In genomic region chr8:70831517-70831916, GRCm38 (mm10) we compare ENCODE assay signal across 34 mouse cellular contexts. TPM values are rescaled to one million over a fixed set of nuclear protein-coding genes. Genes with fewer than 3 reads are reported as not detected.
DNase-seq lines count a peak whose midpoint lies in the region; ATAC-seq and TF ChIP-seq lines count a peak whose summit lies in the region.
"Had no signal": no experiment of that assay in that cellular context is flagged by ENCODE, and none has a peak within 500 bp of the region (broad histone marks: within the 10 kb centered on the region; RNA-seq: fewer than 3 reads in every experiment).

No protein-coding gene starts in this region.

- no peak for ATAC-seq in megakaryocyte, adult 5-6 weeks (ENCODE audit: poor library complexity, severe bottlenecking)
- ATAC-seq in erythroblast, adult 5-6 weeks (replicated peaks; ENCODE audit: low FRiP score, poor library complexity, severe bottlenecking) = no peak
- ATAC-seq: CD4-positive, CD25-positive, alpha-beta regulatory T cell, adult 4 months; forebrain, embryonic 13.5 days; inflammation-experienced regulatory T-cells, adult 6 months had no signal

- peaks cover 6% of the 10 kb centered on the region for H3K9me3 ChIP-seq in megakaryocyte, embryonic 14.5 days
- H3K9me3 ChIP-seq: hindbrain, embryonic 15.5 days; kidney, embryonic 15.5 days; liver, embryonic 13.5 days had no signal

- intact Hi-C loops in gastrocnemius, adult 2 months (cut with DNase I) = no loop called here

- peaks cover 23% of the 10 kb centered on the region for H3K27me3 ChIP-seq in megakaryocyte, embryonic 14.5 days (replicated peaks)
- H3K27me3 ChIP-seq: embryonic facial prominence, embryonic 12.5 days; forebrain, embryonic 13.5 days; heart, embryonic 13.5 days; hindbrain, embryonic 15.5 days; kidney, embryonic 15.5 days; limb, embryonic 12.5 days; liver, embryonic 13.5 days; neural tube, embryonic 12.5 days had no signal

- peak; percentile 90 for DNase-seq in gastrocnemius, adult 2 months
- no peak for DNase-seq in gastrocnemius, postnatal 4 days (ENCODE audit: low spot score in 2 of 2)
- DNase-seq in gastrocnemius, postnatal 25 days = peak; percentile 87
- DNase-seq in adrenal gland, postnatal 25 days = no peak
- DNase-seq: adrenal gland, postnatal 14 days; cerebellum, adult 11-12 months; cerebellum, adult 9-11 months; embryo, embryonic 11 days; heart, adult 2 months; heart, postnatal 14 days; kidney, adult 11 months; kidney, postnatal 36 days; layer of hippocampus, adult 9-11 months; liver, embryonic 13.5 days; lung, adult 2 months; lung, postnatal 10 days; right cerebral cortex, adult 18-20 months; thymus, postnatal 4 days had no signal

- peaks cover 54% of the 10 kb centered on the region for H3K4me1 ChIP-seq in megakaryocyte, embryonic 14.5 days
- H3K4me1 ChIP-seq: hindbrain, embryonic 15.5 days had no signal

- no peak overlapping the region for H3K4me3 ChIP-seq in gastrocnemius, adult 2 months
- peak overlapping the region; percentile 18 for H3K4me3 ChIP-seq in megakaryocyte, embryonic 14.5 days (replicated peaks)
- H3K4me3 ChIP-seq: embryonic facial prominence, embryonic 12.5 days; forebrain, embryonic 13.5 days; heart, adult 2 months; heart, embryonic 13.5 days; hindbrain, embryonic 10.5 days; hindbrain, embryonic 15.5 days; kidney, embryonic 15.5 days; limb, embryonic 12.5 days; liver, embryonic 13.5 days; midbrain, embryonic 10.5 days; myocyte; neural tube, embryonic 12.5 days had no signal

- H3K27ac ChIP-seq in gastrocnemius, adult 2 months = peak overlapping the region; percentile 94
- H3K27ac ChIP-seq: embryonic facial prominence, embryonic 12.5 days; forebrain, embryonic 13.5 days; heart, embryonic 13.5 days; hindbrain, embryonic 15.5 days; kidney, embryonic 15.5 days; limb, embryonic 12.5 days; neural tube, embryonic 12.5 days had no signal

- TF ChIP-seq CTCF in gastrocnemius, adult 2 months (IDR thresholded peaks at IDR 0.05) = no peak

- peaks cover 29% of the 10 kb centered on the region for H3K36me3 ChIP-seq in megakaryocyte, embryonic 14.5 days (replicated peaks; ENCODE audit: low read length)
- H3K36me3 ChIP-seq: embryonic facial prominence, embryonic 12.5 days; hindbrain, embryonic 15.5 days had no signal

RNA-seq across cellular contexts. Expression of gene Arrdc2, which starts 8.0 kb away (rescaled TPM):
- total RNA-seq in gastrocnemius, adult 2 months (2021) = 100 to 1,000 TPM in 1 of 2 experiments, 10 to 100 TPM in 1; 66.5 to 182 TPM
- total RNA-seq in gastrocnemius, postnatal 4 days (2021) = 1 to 10 TPM; 3.9 to 7.0 TPM
- 30.6 and 35.6 TPM in 2 replicates for polyA plus RNA-seq in megakaryocyte, embryonic 14.5 days (2012; ENCODE audit: insufficient read depth, low replicate concordance)
- 9.0 and 11.0 TPM in 2 replicates for total RNA-seq in megakaryocyte, adult 5-6 weeks (2015)
- total RNA-seq in megakaryocyte, adult 5-6 weeks (2017) = 10.5 and 11.1 TPM in 2 replicates
- total RNA-seq in gastrocnemius, postnatal 25 days (2021) = 10 to 100 TPM; 21.7 to 39.3 TPM
- total RNA-seq in erythroblast, adult 5-6 weeks (2015; ENCODE audit: low replicate concordance) = 15.0 and 25.7 TPM in 2 replicates
- 18.1 and 30.8 TPM in 2 replicates for total RNA-seq in erythroblast, adult 5-6 weeks (2017; ENCODE audit: low replicate concordance)
- 10.6 and 14.4 TPM in 2 replicates for total RNA-seq in adrenal gland, postnatal 25 days (2021)

RNA-seq across cellular contexts. Expression of gene Il12rb1, which starts 23.3 kb away (rescaled TPM):
- not detected for total RNA-seq in gastrocnemius, adult 2 months (2021)
- total RNA-seq in gastrocnemius, postnatal 4 days (2021) = not detected
- 10.8 and 11.1 TPM in 2 replicates for polyA plus RNA-seq in megakaryocyte, embryonic 14.5 days (2012; ENCODE audit: insufficient read depth, low replicate concordance)
- 0.80 and 1.5 TPM in 2 replicates for total RNA-seq in megakaryocyte, adult 5-6 weeks (2015)
- total RNA-seq in megakaryocyte, adult 5-6 weeks (2017) = 0.07 and 1.7 TPM in 2 replicates
- not detected for total RNA-seq in gastrocnemius, postnatal 25 days (2021)
- not detected in 2 replicates for total RNA-seq in erythroblast, adult 5-6 weeks (2015; ENCODE audit: low replicate concordance)
- 0.14 and 0.51 TPM in 2 replicates for total RNA-seq in erythroblast, adult 5-6 weeks (2017; ENCODE audit: low replicate concordance)
- total RNA-seq in adrenal gland, postnatal 25 days (2021) = not detected in 2 replicates
- total RNA-seq: adrenal gland, postnatal 14 days; heart, adult 2 months; midbrain, postnatal 0 days had no signal
- polyA plus RNA-seq: embryonic facial prominence, embryonic 12.5 days; heart, embryonic 13.5 days; hindbrain, embryonic 10.5 days; hindbrain, embryonic 15.5 days; limb, embryonic 12.5 days; midbrain, postnatal 0 days; neural tube, embryonic 12.5 days had no signal

RNA-seq across cellular contexts. Expression of gene Mast3, which starts 26.7 kb away (rescaled TPM):
- total RNA-seq in gastrocnemius, adult 2 months (2021) = 1 to 10 TPM; 2.7 to 3.6 TPM
- 10 to 100 TPM; 12.3 to 14.6 TPM for total RNA-seq in gastrocnemius, postnatal 4 days (2021)
- polyA plus RNA-seq in megakaryocyte, embryonic 14.5 days (2012; ENCODE audit: insufficient read depth, low replicate concordance) = 370 and 778 TPM in 2 replicates
- total RNA-seq in megakaryocyte, adult 5-6 weeks (2015) = 56.2 and 65.4 TPM in 2 replicates
- 14.4 and 24.6 TPM in 2 replicates for total RNA-seq in megakaryocyte, adult 5-6 weeks (2017)
- total RNA-seq in gastrocnemius, postnatal 25 days (2021) = 1 to 10 TPM; 2.4 to 3.4 TPM
- total RNA-seq in erythroblast, adult 5-6 weeks (2015; ENCODE audit: low replicate concordance) = 21.7 and 29.2 TPM in 2 replicates
- 3.9 and 5.4 TPM in 2 replicates for total RNA-seq in erythroblast, adult 5-6 weeks (2017; ENCODE audit: low replicate concordance)
- 26.9 and 27.4 TPM in 2 replicates for total RNA-seq in adrenal gland, postnatal 25 days (2021)

RNA-seq across cellular contexts. Expression of gene Kcnn1, which starts 31.5 kb away (rescaled TPM):
- total RNA-seq in gastrocnemius, adult 2 months (2021) = 10 to 100 TPM; 18.1 to 21.5 TPM
- total RNA-seq in gastrocnemius, postnatal 4 days (2021) = 1 to 10 TPM; 1.7 to 1.8 TPM
- polyA plus RNA-seq in megakaryocyte, embryonic 14.5 days (2012; ENCODE audit: insufficient read depth, low replicate concordance) = 3.4 and 11.8 TPM in 2 replicates
- not detected in 2 replicates for total RNA-seq in megakaryocyte, adult 5-6 weeks (2015)
- 0.33 TPM in 1 of 2 replicates, not detected in the other for total RNA-seq in megakaryocyte, adult 5-6 weeks (2017)
- 10 to 100 TPM; 11.8 to 14.4 TPM for total RNA-seq in gastrocnemius, postnatal 25 days (2021)
- total RNA-seq in erythroblast, adult 5-6 weeks (2015; ENCODE audit: low replicate concordance) = not detected in 2 replicates
- not detected in 2 replicates for total RNA-seq in erythroblast, adult 5-6 weeks (2017; ENCODE audit: low replicate concordance)
- total RNA-seq in adrenal gland, postnatal 25 days (2021) = 2.2 and 3.3 TPM in 2 replicates
- polyA plus RNA-seq: CD4-positive, CD25-positive, alpha-beta regulatory T cell, adult 4 months; inflammation-experienced regulatory T-cells, adult 6 months had no signal

RNA-seq across cellular contexts. Expression of gene Ccdc124, which starts 42.2 kb away (rescaled TPM):
- total RNA-seq in gastrocnemius, adult 2 months (2021) = 10 to 100 TPM; 65.6 to 73.1 TPM
- total RNA-seq in gastrocnemius, postnatal 4 days (2021) = 10 to 100 TPM; 37.5 to 40.1 TPM
- 92.6 and 282 TPM in 2 replicates for polyA plus RNA-seq in megakaryocyte, embryonic 14.5 days (2012; ENCODE audit: insufficient read depth, low replicate concordance)
- total RNA-seq in megakaryocyte, adult 5-6 weeks (2015) = 32.7 and 38.9 TPM in 2 replicates
- total RNA-seq in megakaryocyte, adult 5-6 weeks (2017) = 36.8 and 47.6 TPM in 2 replicates
- total RNA-seq in gastrocnemius, postnatal 25 days (2021) = 10 to 100 TPM; 58.3 to 58.8 TPM
- total RNA-seq in erythroblast, adult 5-6 weeks (2015; ENCODE audit: low replicate concordance) = 12.3 and 14.2 TPM in 2 replicates
- 11.7 and 13.4 TPM in 2 replicates for total RNA-seq in erythroblast, adult 5-6 weeks (2017; ENCODE audit: low replicate concordance)
- 54.6 and 57.5 TPM in 2 replicates for total RNA-seq in adrenal gland, postnatal 25 days (2021)

Comparison
In these comparisons a context has a peak if more than half of its experiments do, and no peak if none do; other contexts are left out.
1. DNase-seq: peak in gastrocnemius, adult 2 months (single experiment) and gastrocnemius, postnatal 25 days (single experiment); none in gastrocnemius, postnatal 4 days (0 of 2) and adrenal gland, postnatal 25 days (single experiment).